Mouse (Mus musculus) E14TG2a.4 (cell line): ENCODE data around the gene Inpp4b.

Experiments
- CTCF ChIP-seq: conservative IDR thresholded peaks from 2 replicates; pipeline ENCODE4 v1.5.1; 2014; ENCODE audit warnings: low read length
- NANOG ChIP-seq: IDR thresholded peaks from 2 replicates; pipeline ENCODE4 v1.6.1; 2014; ENCODE audit warnings: borderline replicate concordance, low read length, mixed read lengths
- POU5F1 ChIP-seq: IDR thresholded peaks from 2 replicates; pipeline ENCODE4 v1.6.1; 2014; ENCODE audit warnings: low read length, borderline replicate concordance

- no peak for TF ChIP-seq CTCF
- TF ChIP-seq POU5F1: no peak
- no peak for TF ChIP-seq NANOG
These were observed 431.1 kb downstream of the Inpp4b start for GRCm38 (mm10) chr8:81773305-81773965.
